Mouse (Mus musculus) 3T3-L1 (cell line): Measurements from ENCODE around the gene Dzip1l.

Experiments used
- DNase-seq: peaks from one replicate; pipeline ENCODE4 v3.0.0-alpha.2; 2015; ENCODE audit warnings: low read depth, low spot score

Dzip1l gene

GRCm38 (mm10) chr9:99660756-99661155 is 31.5 kb downstream of the Dzip1l start:
- DNase-seq: no peak

GRCm38 (mm10) chr9:99661606-99662166 is 32.4 kb downstream of the Dzip1l start:
- no peak for DNase-seq

GRCm38 (mm10) chr9:99662406-99662805 is 33.1 kb downstream of the Dzip1l start:
- peak; percentile 78 for DNase-seq

GRCm38 (mm10) chr9:99662887-99663286 is 33.6 kb downstream of the Dzip1l start:
- DNase-seq: no peak

- DNase-seq: peak; percentile 47
These were observed 38.3 kb downstream of the Dzip1l start for GRCm38 (mm10) chr9:99667596-99667995.

- DNase-seq: peak; percentile 54
These were observed 42.3 kb downstream of the Dzip1l start for GRCm38 (mm10) chr9:99671603-99672002.

- no peak for DNase-seq
These were observed 46.4 kb downstream of the Dzip1l start for GRCm38 (mm10) chr9:99675714-99676113.

GRCm38 (mm10) chr9:99681980-99682570 is 52.8 kb downstream of the Dzip1l start:
- DNase-seq: no peak

- DNase-seq: no peak
These were observed 55.8 kb downstream of the Dzip1l start for GRCm38 (mm10) chr9:99685061-99685521.

- no peak for DNase-seq
These were observed 56.4 kb downstream of the Dzip1l start for GRCm38 (mm10) chr9:99685536-99686231.

- no peak for DNase-seq
These were observed 60.5 kb downstream of the Dzip1l start for GRCm38 (mm10) chr9:99689796-99690195.

- DNase-seq: no peak
These were observed 61.1 kb downstream of the Dzip1l start for GRCm38 (mm10) chr9:99690386-99690785.

GRCm38 (mm10) chr9:99694961-99695360 is 65.7 kb downstream of the Dzip1l start:
- no peak for DNase-seq

GRCm38 (mm10) chr9:99699752-99700389 is 70.6 kb downstream of the Dzip1l start:
- DNase-seq: peak; percentile 38

- DNase-seq: peak; percentile 96
These were observed 71.9 kb downstream of the Dzip1l start for GRCm38 (mm10) chr9:99701187-99701586.

- DNase-seq: no peak
These were observed 72.9 kb downstream of the Dzip1l start for GRCm38 (mm10) chr9:99702215-99702614.

GRCm38 (mm10) chr9:99703711-99704110 is 74.4 kb downstream of the Dzip1l start:
- peak; percentile 40 for DNase-seq

- DNase-seq: no peak
These were observed 77.0 kb downstream of the Dzip1l start for GRCm38 (mm10) chr9:99706264-99706663.

GRCm38 (mm10) chr9:99707425-99708126 is 78.3 kb downstream of the Dzip1l start:
- no peak for DNase-seq

GRCm38 (mm10) chr9:99709588-99710248 is 80.4 kb downstream of the Dzip1l start:
- DNase-seq: no peak

GRCm38 (mm10) chr9:99710297-99710696 is 81.0 kb downstream of the Dzip1l start:
- DNase-seq: no peak
